Mouse (Mus musculus) megakaryocyte, embryonic 14.5 days (primary cell): Measurements from ENCODE around the gene Mtrr.

ENCODE experiments used
- FLI1 ChIP-seq: IDR thresholded peaks from 2 replicates; pipeline ENCODE4 v1.6.1; 2012; ENCODE audit warnings: low read length, inconsistent platforms, mixed read lengths
- GATA1 ChIP-seq: IDR thresholded peaks from 3 replicates; pipeline ENCODE4 v1.6.1; 2012; ENCODE audit warnings: mixed read lengths, low read length, inconsistent platforms, borderline replicate concordance

DNA sequence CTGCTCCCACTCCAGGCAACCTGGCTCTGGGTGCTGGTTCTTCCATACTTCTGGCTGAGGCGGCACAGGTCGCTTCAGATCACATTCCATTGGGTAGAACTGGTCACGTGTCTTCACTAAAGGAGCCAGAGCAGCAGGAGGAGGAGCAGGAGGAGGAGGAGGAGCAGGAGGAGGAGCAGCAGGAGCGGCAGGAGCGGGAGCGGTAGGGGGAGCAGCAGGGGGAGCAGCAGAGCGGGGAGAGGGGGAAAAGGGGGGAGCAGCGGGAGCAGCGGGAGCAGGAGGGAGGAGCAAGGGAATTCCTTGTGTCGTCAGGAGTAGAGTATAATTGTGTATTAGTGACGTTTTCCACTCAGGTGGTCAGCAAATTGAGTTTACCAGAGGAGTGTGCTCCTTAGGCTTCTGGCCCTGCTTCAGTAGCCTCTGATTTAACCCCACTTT, 23.8 kb upstream of the Mtrr start:
- no peak for TF ChIP-seq FLI1
- no peak for TF ChIP-seq GATA1
